Comparison of ENCODE assay signal across 16 mouse cellular contexts in the genomic region with DNA sequence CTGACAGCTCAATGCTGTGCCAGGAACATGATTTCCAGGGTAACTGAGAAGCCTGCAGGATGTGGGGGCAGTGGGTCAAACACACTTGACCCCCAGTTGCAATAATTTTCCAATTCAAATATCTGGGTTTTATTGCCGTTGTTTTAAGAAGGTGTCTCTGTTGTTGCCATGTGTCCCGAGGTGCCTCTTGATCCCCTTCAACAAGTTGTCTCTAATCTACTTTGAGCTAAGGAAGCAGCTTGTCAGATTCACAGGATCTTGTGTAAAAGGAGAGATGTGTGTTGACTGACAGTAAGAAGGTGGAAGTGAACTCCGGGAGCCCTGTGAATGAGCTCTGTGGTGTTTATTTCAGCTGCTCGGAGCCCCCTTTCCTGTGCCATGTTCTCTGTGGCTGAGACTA.
"Had no signal": no experiment of that assay in that cellular context is flagged by ENCODE, and none has a peak within 500 bp of the region (broad histone marks: within the 10 kb centered on the region; RNA-seq: fewer than 3 reads in every experiment).

No protein-coding gene starts in this region.

- H3K4me1 ChIP-seq: lung, embryonic 15.5 days; midbrain, embryonic 13.5 days; midbrain, embryonic 15.5 days; neural tube, embryonic 12.5 days; stomach, embryonic 15.5 days had no signal

- ATAC-seq: lung, postnatal 0 days; midbrain, embryonic 13.5 days; midbrain, embryonic 15.5 days had no signal

- H3K36me3 ChIP-seq: lung, embryonic 15.5 days; midbrain, embryonic 13.5 days; midbrain, embryonic 15.5 days; neural tube, embryonic 12.5 days; stomach, embryonic 15.5 days had no signal

- DNase-seq: lung, adult 2 months; lung, postnatal 14 days; lung, postnatal 36 days; right cerebral cortex, postnatal 14 days; thymus, adult 2 months; thymus, postnatal 25 days; thymus, postnatal 4 days had no signal

- H3K27ac ChIP-seq: lung, embryonic 15.5 days; macrophage; midbrain, embryonic 13.5 days; midbrain, embryonic 15.5 days; neural tube, embryonic 12.5 days; stomach, embryonic 15.5 days; stomach, postnatal 0 days had no signal

- H3K27me3 ChIP-seq: lung, embryonic 15.5 days; midbrain, embryonic 13.5 days; midbrain, embryonic 15.5 days; neural tube, embryonic 12.5 days; stomach, embryonic 15.5 days had no signal

- H3K9me3 ChIP-seq: lung, embryonic 15.5 days; midbrain, embryonic 13.5 days; midbrain, embryonic 15.5 days; neural tube, embryonic 12.5 days; stomach, embryonic 15.5 days had no signal

- H3K4me3 ChIP-seq: lung, embryonic 15.5 days; megakaryocyte, embryonic 14.5 days; midbrain, embryonic 13.5 days; midbrain, embryonic 15.5 days; neural tube, embryonic 12.5 days; stomach, embryonic 15.5 days had no signal
